Comparison of ENCODE assay signal across 23 mouse cellular contexts in the genomic region with DNA sequence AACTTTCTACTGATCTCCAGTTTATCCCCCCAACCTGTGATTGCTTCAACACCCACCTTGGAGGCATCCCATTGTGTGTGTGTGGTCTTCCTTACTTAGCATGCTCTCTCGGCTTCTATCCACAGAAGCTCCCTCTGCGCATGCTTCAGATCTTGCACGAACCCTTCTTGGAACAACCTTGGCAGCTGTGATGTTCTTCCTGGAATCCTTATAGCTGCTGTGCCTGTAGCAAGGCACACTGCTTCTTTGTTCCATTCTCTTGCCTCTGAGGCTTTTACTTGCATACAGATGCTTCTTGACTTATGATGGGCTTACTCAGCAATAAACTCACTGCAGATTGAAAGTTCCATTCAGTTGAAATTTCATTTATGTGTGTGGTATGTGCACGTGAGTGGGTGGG.
A peak's percentile ranks its signal among the peaks of the same experiment; 100 is the strongest.
DNase-seq lines count a peak whose midpoint lies in the region; ATAC-seq and TF ChIP-seq lines count a peak whose summit lies in the region.
"Had no signal": no experiment of that assay in that cellular context is flagged by ENCODE, and none has a peak within 500 bp of the region (broad histone marks: within the 10 kb centered on the region; RNA-seq: fewer than 3 reads in every experiment).

No protein-coding gene starts in this region.

- no peaks in the 10 kb centered on the region for H3K9me3 ChIP-seq in intestine, embryonic 14.5 days (ENCODE audit: control insufficient read depth, low read length)
- H3K9me3 ChIP-seq in intestine, postnatal 0 days (ENCODE audit: control insufficient read depth), result no peaks in the 10 kb centered on the region
- no peaks in the 10 kb centered on the region for H3K9me3 ChIP-seq in midbrain, embryonic 11.5 days (ENCODE audit: control insufficient read depth, low read length)
- no peaks in the 10 kb centered on the region for H3K9me3 ChIP-seq in midbrain, embryonic 13.5 days
- H3K9me3 ChIP-seq in limb, embryonic 13.5 days, result no peaks in the 10 kb centered on the region
- H3K9me3 ChIP-seq in limb, embryonic 15.5 days, result no peaks in the 10 kb centered on the region
- H3K9me3 ChIP-seq in hindbrain, embryonic 11.5 days (ENCODE audit: control insufficient read depth, low read length), result no peaks in the 10 kb centered on the region
- H3K9me3 ChIP-seq: forebrain, embryonic 13.5 days; forebrain, embryonic 15.5 days; G1E had no signal

- peaks cover 3% of the 10 kb centered on the region; the same call in 1 of the 2 replicates for H3K4me1 ChIP-seq in intestine, embryonic 14.5 days (replicated peaks; ENCODE audit: control insufficient read depth, insufficient read depth, low read length)
- no peaks in the 10 kb centered on the region for H3K4me1 ChIP-seq in intestine, postnatal 0 days (replicated peaks; ENCODE audit: control insufficient read depth, insufficient read depth, low read length)
- peaks cover 12% of the 10 kb centered on the region for H3K4me1 ChIP-seq in midbrain, embryonic 11.5 days (ENCODE audit: control insufficient read depth, insufficient read depth, low read length)
- H3K4me1 ChIP-seq in midbrain, embryonic 13.5 days (replicated peaks), result peaks cover 12% of the 10 kb centered on the region
- H3K4me1 ChIP-seq in limb, embryonic 13.5 days, result peaks cover 37% of the 10 kb centered on the region
- peaks cover 21% of the 10 kb centered on the region for H3K4me1 ChIP-seq in limb, embryonic 15.5 days
- peaks cover 4% of the 10 kb centered on the region; the same call in 1 of the 2 replicates for H3K4me1 ChIP-seq in hindbrain, embryonic 11.5 days (replicated peaks; ENCODE audit: control insufficient read depth, insufficient read depth, low read length)

- H3K4me2 ChIP-seq in intestine, embryonic 14.5 days (ENCODE audit: low read length), result no peak overlapping the region
- H3K4me2 ChIP-seq in intestine, postnatal 0 days (replicated peaks; ENCODE audit: low read depth), result no peak overlapping the region
- no peak overlapping the region for H3K4me2 ChIP-seq in midbrain, embryonic 11.5 days
- no peak overlapping the region for H3K4me2 ChIP-seq in midbrain, embryonic 13.5 days (replicated peaks)
- no peak overlapping the region for H3K4me2 ChIP-seq in limb, embryonic 13.5 days (replicated peaks)
- H3K4me2 ChIP-seq in limb, embryonic 15.5 days, result no peak overlapping the region
- no peak overlapping the region for H3K4me2 ChIP-seq in hindbrain, embryonic 11.5 days (replicated peaks; ENCODE audit: low read depth, low read length)
- H3K4me2 ChIP-seq: embryonic facial prominence, embryonic 13.5 days; forebrain, embryonic 13.5 days; forebrain, embryonic 15.5 days had no signal

- no peak overlapping the region for H3K9ac ChIP-seq in intestine, embryonic 14.5 days (ENCODE audit: low read length)
- no peak overlapping the region for H3K9ac ChIP-seq in intestine, postnatal 0 days (ENCODE audit: low read depth, low read length)
- no peak overlapping the region for H3K9ac ChIP-seq in midbrain, embryonic 11.5 days (ENCODE audit: low read length)
- H3K9ac ChIP-seq in midbrain, embryonic 13.5 days (replicated peaks), result no peak overlapping the region
- no peak overlapping the region for H3K9ac ChIP-seq in limb, embryonic 13.5 days
- no peak overlapping the region for H3K9ac ChIP-seq in limb, embryonic 15.5 days
- no peak overlapping the region for H3K9ac ChIP-seq in hindbrain, embryonic 11.5 days (ENCODE audit: low read depth, low read length)
- H3K9ac ChIP-seq: embryonic facial prominence, embryonic 13.5 days; forebrain, embryonic 13.5 days; forebrain, embryonic 15.5 days; forebrain, postnatal 0 days had no signal

- H3K4me3 ChIP-seq in intestine, embryonic 14.5 days (ENCODE audit: low read depth, low read length), result no peak overlapping the region
- H3K4me3 ChIP-seq in intestine, postnatal 0 days (ENCODE audit: low read depth, low read length), result no peak overlapping the region
- H3K4me3 ChIP-seq in midbrain, embryonic 11.5 days (ENCODE audit: low read depth, low read length), result no peak overlapping the region
- H3K4me3 ChIP-seq in midbrain, embryonic 13.5 days (replicated peaks), result no peak overlapping the region
- no peak overlapping the region for H3K4me3 ChIP-seq in limb, embryonic 13.5 days
- H3K4me3 ChIP-seq in limb, embryonic 15.5 days, result no peak overlapping the region
- no peak overlapping the region for H3K4me3 ChIP-seq in hindbrain, embryonic 11.5 days (ENCODE audit: low read depth, low read length)
- H3K4me3 ChIP-seq: embryonic facial prominence, embryonic 13.5 days; forebrain, embryonic 13.5 days; forebrain, embryonic 15.5 days had no signal

- 83% methylated on average over 4 of the region's 4 CpGs for WGBS in intestine, embryonic 14.5 days
- 84% methylated on average over 4 of the region's 4 CpGs for WGBS in intestine, postnatal 0 days
- WGBS in midbrain, embryonic 11.5 days, result 89% methylated on average over 4 of the region's 4 CpGs
- 87% methylated on average over 4 of the region's 4 CpGs for WGBS in midbrain, embryonic 13.5 days
- WGBS in limb, embryonic 13.5 days, result 60% methylated on average over 4 of the region's 4 CpGs
- 52% methylated on average over 4 of the region's 4 CpGs for WGBS in limb, embryonic 15.5 days
- WGBS in hindbrain, embryonic 11.5 days, result 87% methylated on average over 4 of the region's 4 CpGs

- no peak for ATAC-seq in intestine, embryonic 14.5 days (replicated peaks; ENCODE audit: low FRiP score, low TSS enrichment, low read depth)
- ATAC-seq in intestine, postnatal 0 days, result no peak
- ATAC-seq in midbrain, embryonic 11.5 days (ENCODE audit: low FRiP score), result no peak
- ATAC-seq in midbrain, embryonic 13.5 days, result no peak
- ATAC-seq in limb, embryonic 13.5 days (ENCODE audit: low FRiP score, low read depth), result 0 out of 2 replicates have a peak, but pooled peaks have one; percentile 11
- peak; percentile 61; the same call in 1 of the 2 replicates for ATAC-seq in limb, embryonic 15.5 days (ENCODE audit: insufficient number of reproducible peaks, low FRiP score, low TSS enrichment, low read depth)
- ATAC-seq in hindbrain, embryonic 11.5 days (ENCODE audit: low FRiP score), result no peak
- ATAC-seq: activated CD4-positive, CD25-positive, alpha-beta regulatory T cell, adult 4 months; forebrain, embryonic 13.5 days; forebrain, embryonic 15.5 days; forebrain, postnatal 0 days; Patski had no signal

- no peak for TF ChIP-seq CTCF in intestine, postnatal 0 days (IDR thresholded peaks at IDR 0.05; ENCODE audit: low read depth)

- no peaks in the 10 kb centered on the region for H3K36me3 ChIP-seq in intestine, embryonic 14.5 days (ENCODE audit: control insufficient read depth, insufficient read depth, low read length)
- H3K36me3 ChIP-seq in intestine, postnatal 0 days (ENCODE audit: control insufficient read depth, insufficient read depth), result no peaks in the 10 kb centered on the region
- no peaks in the 10 kb centered on the region for H3K36me3 ChIP-seq in midbrain, embryonic 11.5 days (ENCODE audit: control insufficient read depth, insufficient read depth, low read length)
- H3K36me3 ChIP-seq in midbrain, embryonic 13.5 days, result no peaks in the 10 kb centered on the region
- H3K36me3 ChIP-seq in limb, embryonic 13.5 days, result no peaks in the 10 kb centered on the region
- no peaks in the 10 kb centered on the region for H3K36me3 ChIP-seq in limb, embryonic 15.5 days
- no peaks in the 10 kb centered on the region for H3K36me3 ChIP-seq in hindbrain, embryonic 11.5 days (ENCODE audit: control insufficient read depth, insufficient read depth, low read length)
- H3K36me3 ChIP-seq: embryonic facial prominence, embryonic 13.5 days; forebrain, embryonic 15.5 days; G1E had no signal

- DNase-seq in intestine, embryonic 14.5 days (ENCODE audit: low spot score), result peak; percentile 35
- DNase-seq in midbrain, embryonic 11.5 days (ENCODE audit: low spot score, missing footprints), result peak; percentile 59
- DNase-seq in kidney, adult 11 months, result no peak
- DNase-seq in hindbrain, embryonic 11.5 days (ENCODE audit: low spot score), result no peak
- DNase-seq: adrenal gland, adult 8-10 months; adrenal gland, postnatal 14 days; adrenal gland, postnatal 36 days; cerebellum, adult 11-12 months; cerebellum, adult 2 months; cerebellum, adult 9-10 months; cerebellum, postnatal 10 days; cerebellum, postnatal 25 days; forebrain, postnatal 0 days had no signal

- H3K27me3 ChIP-seq in intestine, embryonic 14.5 days (replicated peaks; ENCODE audit: control insufficient read depth, insufficient read depth, low read length), result no peaks in the 10 kb centered on the region
- no peaks in the 10 kb centered on the region for H3K27me3 ChIP-seq in intestine, postnatal 0 days (replicated peaks; ENCODE audit: control insufficient read depth, insufficient read depth, low read length)
- no peaks in the 10 kb centered on the region for H3K27me3 ChIP-seq in midbrain, embryonic 11.5 days (ENCODE audit: control insufficient read depth, insufficient read depth, low read length)
- H3K27me3 ChIP-seq in midbrain, embryonic 13.5 days, result 0 out of 2 replicates have a peak, but pooled peaks cover 5% of the 10 kb centered on the region
- H3K27me3 ChIP-seq in limb, embryonic 13.5 days, result no peaks in the 10 kb centered on the region
- H3K27me3 ChIP-seq in limb, embryonic 15.5 days, result no peaks in the 10 kb centered on the region
- H3K27me3 ChIP-seq in hindbrain, embryonic 11.5 days (ENCODE audit: control insufficient read depth, insufficient read depth, low read length), result no peaks in the 10 kb centered on the region
- H3K27me3 ChIP-seq: embryonic facial prominence, embryonic 13.5 days; forebrain, embryonic 13.5 days; forebrain, embryonic 15.5 days; Patski had no signal

- H3K27ac ChIP-seq in intestine, embryonic 14.5 days (ENCODE audit: low read depth), result no peak overlapping the region
- no peak overlapping the region for H3K27ac ChIP-seq in intestine, postnatal 0 days (ENCODE audit: low read depth, low read length)
- H3K27ac ChIP-seq in midbrain, embryonic 11.5 days (ENCODE audit: low read depth, low read length), result no peak overlapping the region
- H3K27ac ChIP-seq in midbrain, embryonic 13.5 days, result no peak overlapping the region
- H3K27ac ChIP-seq in limb, embryonic 13.5 days, result peak overlapping the region; percentile 58; the same call in 1 of the 2 replicates
- H3K27ac ChIP-seq in limb, embryonic 15.5 days, result peak overlapping the region; percentile 73
- no peak overlapping the region for H3K27ac ChIP-seq in hindbrain, embryonic 11.5 days (ENCODE audit: low read depth, low read length)
- H3K27ac ChIP-seq: embryonic facial prominence, embryonic 13.5 days; forebrain, embryonic 13.5 days; forebrain, embryonic 15.5 days had no signal

Comparison
In these comparisons a context has a peak if more than half of its experiments do, and no peak if none do; other contexts are left out.
1. ATAC-seq: peak in limb, embryonic 13.5 days (single experiment) and limb, embryonic 15.5 days (single experiment); none in intestine, embryonic 14.5 days (single experiment), intestine, postnatal 0 days (single experiment), midbrain, embryonic 11.5 days (single experiment), midbrain, embryonic 13.5 days (single experiment) and hindbrain, embryonic 11.5 days (single experiment).
2. DNase-seq: peak in intestine, embryonic 14.5 days (single experiment) and midbrain, embryonic 11.5 days (single experiment); none in kidney, adult 11 months (single experiment) and hindbrain, embryonic 11.5 days (single experiment).
3. H3K27ac ChIP-seq: peak in limb, embryonic 13.5 days (single experiment) and limb, embryonic 15.5 days (single experiment); none in intestine, embryonic 14.5 days (single experiment), intestine, postnatal 0 days (single experiment), midbrain, embryonic 11.5 days (single experiment), midbrain, embryonic 13.5 days (single experiment) and hindbrain, embryonic 11.5 days (single experiment).